Mouse (Mus musculus) thymus, adult 2 months (tissue): Measurements from ENCODE around the gene Caln1.

Source experiments
- CTCF ChIP-seq: fragments of 200-500 bp; IDR thresholded peaks from 2 replicates; pipeline ENCODE4 v1.5.1; 2012; ENCODE audit warnings: mild to moderate bottlenecking, control low read depth, low read length, moderate library complexity, borderline replicate concordance; ENCODE audit not compliant: control insufficient read depth, poor library complexity, insufficient read depth; ENCODE audit errors: extremely low read depth
- POLR2A ChIP-seq: fragments of 200-500 bp; IDR thresholded peaks from 2 replicates; pipeline ENCODE4 v1.6.1; 2012; ENCODE audit warnings: mild to moderate bottlenecking, low read length, control low read depth, moderate library complexity; ENCODE audit not compliant: control insufficient read depth, poor library complexity, insufficient read depth; ENCODE audit errors: extremely low read depth

GRCm38 (mm10) chr5:130553916-130554315 is 184.7 kb downstream of the Caln1 start:
- TF ChIP-seq CTCF (no peak), POLR2A (no peak)
